Mouse (Mus musculus): ENCODE results near the gene Wrnip1. TPM values are rescaled to one million over a fixed set of nuclear protein-coding genes. Genes with fewer than 3 reads are reported as not detected.

Gene Wrnip1
- polyA plus RNA-seq, 1 experiment from 2014 or later: 24.1 TPM

GRCm38 (mm10) chr13:32834513-32834912 is 32.7 kb downstream of the Wrnip1 start:
- Histone ChIP-seq H3K36me3 (no peaks in the 10 kb centered on the region), H3K9ac (no peak overlapping the region), H3K27ac (no peak overlapping the region), H3K4me2 (replicated peaks) (no peak overlapping the region), H3K4me1 (no peaks in the 10 kb centered on the region), H3K27me3 (no peaks in the 10 kb centered on the region), H3K4me3 (no peak overlapping the region), H3K9me3 (no peaks in the 10 kb centered on the region)
- ATAC-seq (ENCODE audit: low FRiP score, low read depth): no peak
- WGBS: 85% methylated on average over 5 of the region's 5 CpGs

GRCm38 (mm10) chr13:32839314-32839713 is 37.5 kb downstream of the Wrnip1 start:
- no peak overlapping the region for H3K4me2 ChIP-seq (replicated peaks)
- ATAC-seq (ENCODE audit: low FRiP score, low read depth): no peak
- no peaks in the 10 kb centered on the region for H3K4me1 ChIP-seq
- no peaks in the 10 kb centered on the region for H3K27me3 ChIP-seq
- H3K9me3 ChIP-seq: no peaks in the 10 kb centered on the region
- no peak overlapping the region for H3K9ac ChIP-seq
- H3K27ac ChIP-seq: no peak overlapping the region
- no peaks in the 10 kb centered on the region for H3K36me3 ChIP-seq
- H3K4me3 ChIP-seq: no peak overlapping the region
- WGBS: 64% methylated on average over 1 of the region's 1 CpGs

GRCm38 (mm10) chr13:32841349-32841748 is 39.5 kb downstream of the Wrnip1 start:
- no peaks in the 10 kb centered on the region for H3K9me3 ChIP-seq
- H3K27ac ChIP-seq: no peak overlapping the region
- no peaks in the 10 kb centered on the region for H3K4me1 ChIP-seq
- H3K9ac ChIP-seq: no peak overlapping the region
- ATAC-seq (ENCODE audit: low FRiP score, low read depth): no peak
- no peak overlapping the region for H3K4me3 ChIP-seq
- no peak overlapping the region for H3K4me2 ChIP-seq (replicated peaks)
- no peaks in the 10 kb centered on the region for H3K36me3 ChIP-seq
- H3K27me3 ChIP-seq: no peaks in the 10 kb centered on the region
- WGBS: 88% methylated on average over 3 of the region's 3 CpGs

- peaks cover 18% of the 10 kb centered on the region for H3K4me1 ChIP-seq
- H3K9me3 ChIP-seq: no peaks in the 10 kb centered on the region
- no peak overlapping the region for H3K27ac ChIP-seq
- no peak overlapping the region for H3K9ac ChIP-seq
- no peaks in the 10 kb centered on the region for H3K27me3 ChIP-seq
- no peak for ATAC-seq (ENCODE audit: low FRiP score, low read depth)
- H3K36me3 ChIP-seq: no peaks in the 10 kb centered on the region
- no peak overlapping the region for H3K4me2 ChIP-seq (replicated peaks)
- H3K4me3 ChIP-seq: no peak overlapping the region
Measured at GRCm38 (mm10) chr13:32846221-32846620, 44.4 kb downstream of the Wrnip1 start.

DNA sequence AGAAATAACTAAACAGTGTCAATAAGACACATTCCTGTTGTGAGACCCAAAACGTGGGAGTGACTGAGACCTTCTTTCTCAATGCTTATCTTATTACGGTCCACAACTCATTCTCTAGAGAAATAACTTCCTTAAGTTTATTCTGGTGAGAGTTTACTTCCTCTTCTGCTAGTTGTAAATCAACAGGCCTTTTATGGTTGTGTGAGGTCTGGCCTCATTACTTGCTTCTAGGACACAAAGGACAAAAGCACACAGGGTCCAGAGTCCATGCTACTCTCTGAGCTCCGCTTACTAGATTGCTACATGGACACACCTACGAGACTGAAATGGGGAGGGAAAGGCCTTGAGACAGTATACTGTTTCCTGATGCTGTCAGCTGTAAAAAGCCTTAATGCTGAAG is 47.3 kb downstream of the Wrnip1 start:
- WGBS: 40% methylated on average over 4 of the region's 4 CpGs
- Histone ChIP-seq H3K4me3 (no peak overlapping the region), H3K9ac (no peak overlapping the region), H3K9me3 (no peaks in the 10 kb centered on the region), H3K27ac (no peak overlapping the region), H3K36me3 (no peaks in the 10 kb centered on the region), H3K4me2 (replicated peaks) (no peak overlapping the region), H3K4me1 (peaks cover 25% of the 10 kb centered on the region), H3K27me3 (no peaks in the 10 kb centered on the region)
- ATAC-seq (ENCODE audit: low FRiP score, low read depth): no peak

DNA sequence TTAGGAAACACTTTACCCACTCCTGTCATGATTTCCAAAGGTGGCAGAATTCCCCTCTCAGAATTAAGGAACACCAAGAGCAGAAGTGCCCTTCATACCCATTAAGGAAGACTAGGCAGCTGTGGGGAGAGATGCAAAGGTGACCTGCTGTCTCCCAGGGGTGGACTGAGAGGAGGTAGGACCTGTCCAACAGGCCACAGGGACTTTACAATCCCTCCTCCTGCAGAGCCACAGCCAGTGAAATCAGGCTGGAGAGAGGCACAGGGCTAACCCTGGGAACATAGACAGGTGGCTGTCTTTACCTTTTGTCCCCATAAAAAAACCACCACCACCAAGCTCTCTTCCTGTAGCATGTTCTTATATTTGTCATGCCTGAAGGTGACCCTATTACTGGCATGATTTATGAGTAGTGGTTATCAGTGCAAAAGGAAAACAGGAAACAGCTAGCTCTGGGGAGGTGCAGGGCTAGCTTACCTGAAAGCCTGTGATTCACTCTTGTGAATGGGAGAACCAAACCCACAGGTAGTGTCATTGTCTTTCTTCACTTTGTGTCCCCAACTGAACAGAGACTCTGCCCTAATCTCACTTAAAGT is 47.8 kb downstream of the Wrnip1 start:
- no peak for ATAC-seq (ENCODE audit: low FRiP score, low read depth)
- Histone ChIP-seq H3K9me3 (no peaks in the 10 kb centered on the region), H3K36me3 (no peaks in the 10 kb centered on the region), H3K4me1 (peaks cover 25% of the 10 kb centered on the region), H3K27me3 (no peaks in the 10 kb centered on the region), H3K27ac (no peak overlapping the region), H3K9ac (no peak overlapping the region), H3K4me2 (replicated peaks) (no peak overlapping the region), H3K4me3 (no peak overlapping the region)

DNA sequence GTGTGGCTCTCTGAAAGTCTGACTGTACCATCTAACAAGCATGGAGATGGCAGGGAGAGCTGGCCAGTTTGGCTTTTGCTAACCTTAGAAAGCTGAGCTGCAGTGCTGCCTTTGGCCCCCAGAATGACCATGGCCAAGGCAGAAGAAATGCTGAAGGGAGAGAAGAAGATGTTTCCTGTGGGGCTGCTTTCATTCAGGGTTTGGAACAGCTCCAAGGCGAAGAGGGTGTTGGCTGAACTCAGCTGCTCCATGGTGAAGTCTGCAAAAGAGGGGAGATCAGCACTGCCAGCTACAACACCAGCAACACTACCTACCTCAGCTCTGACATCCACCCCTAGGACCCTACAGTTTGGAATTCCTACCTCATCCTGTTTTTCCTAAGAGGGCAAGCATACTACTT is 48.3 kb downstream of the Wrnip1 start:
- Histone ChIP-seq H3K9ac (no peak overlapping the region; the same call in 1 of the 2 replicates), H3K27me3 (no peaks in the 10 kb centered on the region), H3K4me1 (peaks cover 25% of the 10 kb centered on the region), H3K27ac (no peak overlapping the region), H3K9me3 (no peaks in the 10 kb centered on the region), H3K4me3 (no peak overlapping the region), H3K36me3 (no peaks in the 10 kb centered on the region), H3K4me2 (replicated peaks) (no peak overlapping the region)
- no peak for ATAC-seq (ENCODE audit: low FRiP score, low read depth)
- 45% methylated on average over 1 of the region's 1 CpGs for WGBS

- Histone ChIP-seq H3K36me3 (no peaks in the 10 kb centered on the region), H3K4me3 (no peak within 1 kb of the TSS), H3K27ac (no peak within 1 kb of the TSS), H3K27me3 (no peaks in the 10 kb centered on the region), H3K9me3 (no peaks in the 10 kb centered on the region), H3K4me2 (replicated peaks) (peak within 1 kb of the TSS; percentile 25; the same call in 1 of the 2 replicates), H3K4me1 (peaks cover 25% of the 10 kb centered on the region), H3K9ac (no peak within 1 kb of the TSS; the same call in 1 of the 2 replicates)
- ATAC-seq (ENCODE audit: low FRiP score, low read depth): peak; percentile 79; the same call in 1 of the 2 replicates
- WGBS: 40% methylated on average over 10 of the region's 10 CpGs
Measured at GRCm38 (mm10) chr13:32850668-32851404, 49.0 kb downstream of the Wrnip1 start, which contains the start of gene Serpinb1a. TSS of gene Serpinb1a (minus strand) at chr13:32851185.

DNA sequence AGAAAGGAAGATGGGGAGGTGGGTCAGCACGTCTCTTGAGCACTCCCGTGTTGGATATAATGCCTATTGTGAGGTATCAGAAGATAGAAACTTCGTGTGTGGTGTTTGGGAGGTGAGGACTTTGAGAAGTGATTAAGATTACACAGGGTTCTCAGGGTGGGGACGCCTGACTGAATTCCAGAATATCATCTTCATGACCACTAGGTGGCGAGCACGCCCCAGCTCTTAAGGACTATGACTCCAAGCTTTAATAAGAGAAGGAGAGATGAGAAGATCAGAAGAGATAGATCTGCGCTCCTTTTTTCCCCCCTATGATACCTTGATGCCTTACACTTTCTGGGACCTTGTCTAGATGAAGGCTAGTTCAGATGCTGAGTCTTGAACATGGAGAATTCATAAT is 50.1 kb downstream of the Wrnip1 start:
- H3K9me3 ChIP-seq: no peaks in the 10 kb centered on the region
- no peak overlapping the region for H3K4me3 ChIP-seq
- H3K4me1 ChIP-seq: peaks cover 25% of the 10 kb centered on the region
- no peak for ATAC-seq (ENCODE audit: low FRiP score, low read depth)
- H3K27ac ChIP-seq: no peak overlapping the region
- no peaks in the 10 kb centered on the region for H3K27me3 ChIP-seq
- H3K4me2 ChIP-seq (replicated peaks): no peak overlapping the region
- no peaks in the 10 kb centered on the region for H3K36me3 ChIP-seq
- H3K9ac ChIP-seq: no peak overlapping the region
- 13% methylated on average over 7 of the region's 7 CpGs for WGBS

GRCm38 (mm10) chr13:32852539-32852938 is 50.7 kb downstream of the Wrnip1 start:
- 94% methylated on average over 4 of the region's 4 CpGs for WGBS
- Histone ChIP-seq H3K4me1 (peaks cover 25% of the 10 kb centered on the region), H3K9me3 (no peaks in the 10 kb centered on the region), H3K27me3 (no peaks in the 10 kb centered on the region), H3K27ac (no peak overlapping the region), H3K9ac (no peak overlapping the region), H3K4me3 (no peak overlapping the region), H3K4me2 (replicated peaks) (no peak overlapping the region), H3K36me3 (no peaks in the 10 kb centered on the region)
- ATAC-seq (ENCODE audit: low FRiP score, low read depth): no peak

DNA sequence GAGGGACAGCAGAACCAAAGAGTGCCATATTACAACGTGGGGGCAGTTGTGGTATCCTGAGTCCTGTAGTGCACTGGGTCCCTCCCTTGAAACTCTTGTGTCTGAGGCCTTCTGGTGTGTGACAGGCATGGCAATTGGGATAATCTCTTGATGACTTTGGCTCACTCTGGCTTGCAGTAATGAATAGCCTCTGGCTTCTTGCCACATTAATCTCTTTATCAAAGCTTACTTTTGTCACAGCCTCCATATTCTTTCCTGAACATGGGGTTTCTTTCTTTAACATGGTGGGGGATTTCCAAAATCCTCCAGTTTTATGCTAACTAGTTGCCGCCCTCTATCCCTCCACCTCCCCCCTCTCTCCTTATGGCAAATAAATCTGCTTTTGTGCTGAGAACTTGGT is 51.2 kb downstream of the Wrnip1 start:
- no peak overlapping the region for H3K9ac ChIP-seq
- no peaks in the 10 kb centered on the region for H3K36me3 ChIP-seq
- H3K27ac ChIP-seq: no peak overlapping the region
- peaks cover 25% of the 10 kb centered on the region for H3K4me1 ChIP-seq
- ATAC-seq (ENCODE audit: low FRiP score, low read depth): no peak
- H3K27me3 ChIP-seq: no peaks in the 10 kb centered on the region
- WGBS: 74% methylated on average over 2 of the region's 2 CpGs
- no peak overlapping the region for H3K4me3 ChIP-seq
- H3K4me2 ChIP-seq (replicated peaks): no peak overlapping the region
- H3K9me3 ChIP-seq: no peaks in the 10 kb centered on the region

- Histone ChIP-seq H3K4me2 (replicated peaks) (no peak overlapping the region), H3K27ac (no peak overlapping the region), H3K36me3 (no peaks in the 10 kb centered on the region), H3K9me3 (no peaks in the 10 kb centered on the region), H3K27me3 (peaks cover 3% of the 10 kb centered on the region; the same call in 1 of the 2 replicates), H3K4me1 (no peaks in the 10 kb centered on the region), H3K4me3 (no peak overlapping the region), H3K9ac (no peak overlapping the region)
- no peak for ATAC-seq (ENCODE audit: low FRiP score, low read depth)
- 78% methylated on average over 3 of the region's 3 CpGs for WGBS
Measured at GRCm38 (mm10) chr13:32860821-32861220, 59.0 kb downstream of the Wrnip1 start.

DNA sequence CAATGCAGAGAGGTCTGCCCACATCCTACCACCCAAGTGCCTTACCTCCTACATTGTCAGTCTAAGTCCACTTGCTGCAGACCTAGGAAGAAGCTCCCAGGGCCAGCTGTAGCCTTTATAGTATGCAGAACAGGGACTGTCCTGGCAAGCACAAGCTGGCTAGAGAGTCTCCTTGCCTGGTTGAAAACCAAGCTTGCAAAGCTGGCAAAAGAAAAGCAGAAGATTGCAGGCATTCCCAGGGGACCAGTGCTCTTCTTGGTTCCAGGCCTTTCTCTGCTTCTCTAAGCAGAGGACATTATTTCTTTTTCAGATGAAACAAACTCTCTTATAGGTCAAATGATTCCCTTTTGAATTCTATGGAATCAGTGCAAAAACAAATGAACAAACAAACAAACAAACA is 61.6 kb downstream of the Wrnip1 start:
- peaks cover 3% of the 10 kb centered on the region; the same call in 1 of the 2 replicates for H3K27me3 ChIP-seq
- H3K9me3 ChIP-seq: no peaks in the 10 kb centered on the region
- H3K36me3 ChIP-seq: no peaks in the 10 kb centered on the region
- no peak for ATAC-seq (ENCODE audit: low FRiP score, low read depth)
- no peak overlapping the region for H3K9ac ChIP-seq
- no peak overlapping the region for H3K4me2 ChIP-seq (replicated peaks)
- H3K4me3 ChIP-seq: no peak overlapping the region
- no peak overlapping the region for H3K27ac ChIP-seq
- H3K4me1 ChIP-seq: no peaks in the 10 kb centered on the region
